Mouse (Mus musculus): Measurements from ENCODE around the gene 4931406C07Rik.

- TF ChIP-seq POLR2A (IDR thresholded peaks at IDR 0.05; ENCODE audit: control insufficient read depth, extremely low read depth, insufficient read depth, low read length, poor library complexity) (no peak), CTCF (IDR thresholded peaks at IDR 0.05; ENCODE audit: borderline replicate concordance, control insufficient read depth, extremely low read depth, insufficient read depth, low read length, poor library complexity) (no peak)
These were observed 44.3 kb downstream of the 4931406C07Rik start for GRCm38 (mm10) chr9:15261980-15262379.
